Mouse (Mus musculus) liver, embryonic 12.5 days (tissue): Measurements from ENCODE around the gene Mmp21. TPM values are rescaled to one million over a fixed set of nuclear protein-coding genes. Genes with fewer than 3 reads are reported as not detected.

Source experiments
- polyA plus RNA-seq: library from polyadenylated mRNA; unstranded; fragments of >200 nt; fragmentation: Nextera tagmentation; extraction: Ambion mirVana; gene quantifications from 2 replicates; pipeline ENCODE4 v1.2.1, GENCODE M21; 2016

Gene Mmp21
- polyA plus RNA-seq, 1 experiment from 2014 or later = not detected

Other genes starting within 250 kb of the Mmp21 start
- not detected in 2 replicates for gene Tex36, start 77.9 kb downstream of the Mmp21 start, polyA plus RNA-seq
- gene Edrf1, start 42.5 kb downstream of the Mmp21 start, polyA plus RNA-seq = 18.6 and 19.2 TPM in 2 replicates
- gene Bccip, start 29.3 kb upstream of the Mmp21 start, polyA plus RNA-seq = 132 and 135 TPM in 2 replicates
- 180 and 189 TPM in 2 replicates for gene Uros, start 30.0 kb upstream of the Mmp21 start, polyA plus RNA-seq
- gene Fank1, start 96.8 kb upstream of the Mmp21 start, polyA plus RNA-seq = 0.10 and 0.26 TPM in 2 replicates
- 18.0 and 18.4 TPM in 2 replicates for gene Dhx32, start 102.7 kb upstream of the Mmp21 start, polyA plus RNA-seq